Mouse (Mus musculus) heart, embryonic 12.5 days (tissue): Measurements from ENCODE around the gene Zc3h4. TPM values are rescaled to one million over a fixed set of nuclear protein-coding genes. Genes with fewer than 3 reads are reported as not detected.

Experiments
- ATAC-seq: fragments of 200-750 bp; cut with Nextera tagmentation; 2 replicates; pipeline ENCODE4 v1.8.0; 2017; ENCODE audit warnings: moderate TSS enrichment, moderate library complexity; ENCODE audit not compliant: insufficient number of reproducible peaks, low FRiP score
- H3K27ac ChIP-seq: fragments of 300-500 bp; sonication (generic); 2 replicates; pipeline ENCODE4 v1.5.1; 2016; ENCODE audit warnings: mild to moderate bottlenecking, moderate library complexity; ENCODE audit not compliant: poor library complexity, severe bottlenecking
- H3K27me3 ChIP-seq: fragments of 300-500 bp; sonication (generic); replicated peaks from 2 replicates; pipeline ENCODE4 v1.6.1; 2016; ENCODE audit warnings: mild to moderate bottlenecking, moderate library complexity
- H3K36me3 ChIP-seq: fragments of 300-500 bp; sonication (generic); 2 replicates; pipeline ENCODE4 v1.6.1; 2016; ENCODE audit warnings: mild to moderate bottlenecking, moderate library complexity
- H3K4me1 ChIP-seq: fragments of 300-500 bp; sonication (generic); replicated peaks from 2 replicates; pipeline ENCODE4 v1.6.1; 2016; ENCODE audit warnings: mild to moderate bottlenecking
- H3K4me2 ChIP-seq: fragments of 300-500 bp; sonication (generic); 2 replicates; pipeline ENCODE4 v1.6.1; 2016; ENCODE audit warnings: mild to moderate bottlenecking, moderate library complexity
- H3K4me3 ChIP-seq: fragments of 300-500 bp; sonication (generic); 2 replicates; pipeline ENCODE4 v1.5.1; 2016; ENCODE audit warnings: mild to moderate bottlenecking
- H3K9ac ChIP-seq: fragments of 300-500 bp; sonication (generic); 2 replicates; pipeline ENCODE4 v1.6.1; 2016; ENCODE audit warnings: mild to moderate bottlenecking, moderate library complexity
- H3K9me3 ChIP-seq: fragments of 300-500 bp; sonication (generic); replicated peaks from 2 replicates; pipeline ENCODE4 v1.6.1; 2016; ENCODE audit warnings: mild to moderate bottlenecking, moderate library complexity
- WGBS: fragments of 180-500 bp; shearing (Covaris S2); methylation state at CpG from one replicate; pipeline ENCODE4 v1.1.7; 2016; 5-methylcytosine and 5-hydroxymethylcytosine counted together
- polyA plus RNA-seq: library from polyadenylated mRNA; unstranded; fragments of >200 nt; fragmentation: Nextera tagmentation; extraction: Ambion mirVana; gene quantifications from 2 replicates; pipeline ENCODE4 v1.2.1, GENCODE M21; 2016

Zc3h4 gene
- polyA plus RNA-seq, 1 experiment from 2014 or later, result 14.3 TPM

DNA sequence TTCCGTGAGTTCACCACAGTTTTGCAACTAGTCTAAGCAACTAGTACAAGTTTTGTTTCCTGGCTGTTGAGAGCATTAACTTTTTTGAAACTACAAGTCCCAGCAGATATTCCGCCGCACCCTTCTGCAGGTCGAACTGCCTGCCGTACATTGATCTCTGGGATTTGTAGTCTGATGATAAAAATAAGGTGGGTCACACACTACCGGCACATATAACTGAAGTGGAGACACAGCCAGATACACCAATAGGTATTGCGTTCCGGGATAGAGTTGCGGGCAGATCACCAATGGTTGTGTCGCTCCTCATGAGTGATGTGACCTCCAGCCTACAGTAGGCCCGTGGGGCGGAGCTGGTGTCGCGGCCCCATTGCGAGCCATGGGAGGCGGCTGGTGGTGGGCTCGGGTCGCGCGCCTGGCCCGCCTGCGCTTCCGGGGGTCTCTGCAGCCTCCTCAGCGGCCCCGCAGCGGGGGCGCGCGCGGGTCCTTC lies 51.9 kb downstream of the Zc3h4 start, which contains the start of gene Tmem160:
TSS of gene Tmem160 (plus strand) at position 193 of the 487 bp plus-strand sequence.
- peak; percentile 97 for ATAC-seq
- no peaks in the 10 kb centered on the region for H3K9me3 ChIP-seq
- H3K9ac ChIP-seq, result peak within 1 kb of the TSS; percentile 83
- peak within 1 kb of the TSS; percentile 51 for H3K27ac ChIP-seq
- no peaks in the 10 kb centered on the region for H3K27me3 ChIP-seq
- H3K36me3 ChIP-seq, result peaks cover 28% of the 10 kb centered on the region
- peak within 1 kb of the TSS; percentile 93 for H3K4me2 ChIP-seq
- peaks cover 18% of the 10 kb centered on the region for H3K4me1 ChIP-seq
- WGBS, result 2% methylated on average over 30 of the region's 30 CpGs
- peak within 1 kb of the TSS; percentile 91 for H3K4me3 ChIP-seq

DNA sequence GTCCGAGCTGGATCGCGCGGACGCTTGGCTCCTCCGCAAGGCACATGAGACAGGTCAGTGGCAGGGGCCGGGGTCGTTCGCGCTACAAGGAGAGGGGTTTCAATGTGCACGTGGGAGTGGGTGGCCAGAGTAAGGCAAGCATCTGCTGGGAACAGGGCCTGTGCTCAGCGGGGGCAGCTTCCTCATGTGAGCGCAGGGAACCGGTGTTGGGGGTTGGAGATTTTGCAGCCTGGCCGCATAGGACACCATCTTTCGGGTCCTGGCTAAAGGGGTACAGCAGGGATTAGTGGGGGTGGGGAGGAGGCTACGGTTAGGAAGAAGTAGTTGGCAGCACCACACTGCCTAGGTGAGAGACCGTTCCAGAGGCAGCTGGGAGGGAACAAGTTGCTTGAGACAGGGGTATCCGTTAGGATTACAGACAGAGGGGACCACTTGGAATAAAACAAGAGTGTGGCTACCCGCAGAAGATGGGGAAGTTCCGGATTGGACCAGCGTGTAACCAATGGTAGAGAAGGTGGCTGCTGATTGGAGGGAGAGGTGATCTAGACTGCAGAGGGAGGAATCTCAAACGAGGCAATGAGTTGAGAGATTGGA lies 52.5 kb downstream of the Zc3h4 start:
- peaks cover 28% of the 10 kb centered on the region for H3K36me3 ChIP-seq
- peak overlapping the region; percentile 93 for H3K4me2 ChIP-seq
- H3K27me3 ChIP-seq, result no peaks in the 10 kb centered on the region
- peak overlapping the region; percentile 91 for H3K4me3 ChIP-seq
- H3K9me3 ChIP-seq, result peaks cover 2% of the 10 kb centered on the region; the same call in 1 of the 2 replicates
- H3K27ac ChIP-seq, result peak overlapping the region; percentile 51
- WGBS, result under 1% methylated on average over 23 of the region's 23 CpGs
- peak overlapping the region; percentile 83 for H3K9ac ChIP-seq
- H3K4me1 ChIP-seq, result peaks cover 18% of the 10 kb centered on the region
- ATAC-seq, result peak; percentile 58

GRCm38 (mm10) chr7:16455016-16455415 lies 54.3 kb downstream of the Zc3h4 start:
- no peak overlapping the region for H3K27ac ChIP-seq
- H3K9me3 ChIP-seq, result peaks cover 7% of the 10 kb centered on the region; the same call in 1 of the 2 replicates
- H3K9ac ChIP-seq, result no peak overlapping the region
- H3K4me2 ChIP-seq, result no peak overlapping the region
- H3K4me1 ChIP-seq, result peaks cover 18% of the 10 kb centered on the region
- no peak for ATAC-seq
- peaks cover 2% of the 10 kb centered on the region; the same call in 1 of the 2 replicates for H3K27me3 ChIP-seq
- no peak overlapping the region for H3K4me3 ChIP-seq
- WGBS, result 92% methylated on average over 14 of the region's 14 CpGs
- peaks cover 32% of the 10 kb centered on the region for H3K36me3 ChIP-seq

DNA sequence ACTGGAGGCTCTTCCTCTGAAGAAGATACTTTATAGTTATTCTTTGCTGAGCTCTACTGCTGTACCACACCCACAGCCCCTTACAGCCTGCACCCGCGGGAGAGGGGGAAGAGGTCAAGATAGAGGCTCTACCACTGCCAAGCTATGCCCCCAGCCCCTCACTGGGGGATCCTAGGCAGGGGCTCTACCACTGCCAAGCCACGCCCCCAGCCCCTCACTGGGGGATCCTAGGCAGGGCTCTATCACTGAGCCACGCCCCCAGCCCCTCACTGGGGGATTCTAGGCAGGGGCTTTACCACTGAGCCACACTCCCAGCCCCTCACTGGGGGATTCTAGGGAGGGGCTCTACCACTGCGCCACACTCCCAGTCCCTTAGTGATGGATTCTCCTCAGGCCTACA lies 55.6 kb downstream of the Zc3h4 start:
- H3K36me3 ChIP-seq, result peaks cover 32% of the 10 kb centered on the region
- peaks cover 7% of the 10 kb centered on the region; the same call in 1 of the 2 replicates for H3K9me3 ChIP-seq
- peaks cover 15% of the 10 kb centered on the region for H3K27me3 ChIP-seq
- no peak overlapping the region for H3K27ac ChIP-seq
- no peak overlapping the region for H3K4me3 ChIP-seq
- peaks cover 18% of the 10 kb centered on the region for H3K4me1 ChIP-seq
- WGBS, result 79% methylated on average over 5 of the region's 5 CpGs
- no peak overlapping the region for H3K4me2 ChIP-seq
- H3K9ac ChIP-seq, result no peak overlapping the region
- ATAC-seq, result no peak

- Histone ChIP-seq H3K4me2 (no peak overlapping the region), H3K9me3 (peaks cover 7% of the 10 kb centered on the region; the same call in 1 of the 2 replicates), H3K4me3 (no peak overlapping the region), H3K36me3 (peaks cover 23% of the 10 kb centered on the region), H3K27me3 (peaks cover 31% of the 10 kb centered on the region), H3K4me1 (no peaks in the 10 kb centered on the region), H3K9ac (no peak overlapping the region), H3K27ac (no peak overlapping the region)
- 56% methylated on average over 13 of the region's 13 CpGs for WGBS
- no peak for ATAC-seq
Measured at GRCm38 (mm10) chr7:16460566-16460965, 59.9 kb downstream of the Zc3h4 start.

GRCm38 (mm10) chr7:16461151-16461550 lies 60.4 kb downstream of the Zc3h4 start:
- no peak overlapping the region for H3K9ac ChIP-seq
- peaks cover 7% of the 10 kb centered on the region; the same call in 1 of the 2 replicates for H3K9me3 ChIP-seq
- no peak overlapping the region for H3K4me2 ChIP-seq
- 65% methylated on average over 6 of the region's 6 CpGs for WGBS
- H3K36me3 ChIP-seq, result peaks cover 17% of the 10 kb centered on the region
- H3K27ac ChIP-seq, result no peak overlapping the region
- no peaks in the 10 kb centered on the region for H3K4me1 ChIP-seq
- no peak for ATAC-seq
- H3K4me3 ChIP-seq, result no peak overlapping the region
- H3K27me3 ChIP-seq, result peaks cover 31% of the 10 kb centered on the region

GRCm38 (mm10) chr7:16461705-16462104 lies 61.0 kb downstream of the Zc3h4 start:
- no peak overlapping the region for H3K27ac ChIP-seq
- no peaks in the 10 kb centered on the region for H3K4me1 ChIP-seq
- H3K9ac ChIP-seq, result no peak overlapping the region
- peaks cover 31% of the 10 kb centered on the region for H3K27me3 ChIP-seq
- H3K4me3 ChIP-seq, result no peak overlapping the region
- WGBS, result 77% methylated on average over 6 of the region's 6 CpGs
- ATAC-seq, result no peak
- peaks cover 7% of the 10 kb centered on the region; the same call in 1 of the 2 replicates for H3K9me3 ChIP-seq
- H3K36me3 ChIP-seq, result peaks cover 12% of the 10 kb centered on the region
- no peak overlapping the region for H3K4me2 ChIP-seq

DNA sequence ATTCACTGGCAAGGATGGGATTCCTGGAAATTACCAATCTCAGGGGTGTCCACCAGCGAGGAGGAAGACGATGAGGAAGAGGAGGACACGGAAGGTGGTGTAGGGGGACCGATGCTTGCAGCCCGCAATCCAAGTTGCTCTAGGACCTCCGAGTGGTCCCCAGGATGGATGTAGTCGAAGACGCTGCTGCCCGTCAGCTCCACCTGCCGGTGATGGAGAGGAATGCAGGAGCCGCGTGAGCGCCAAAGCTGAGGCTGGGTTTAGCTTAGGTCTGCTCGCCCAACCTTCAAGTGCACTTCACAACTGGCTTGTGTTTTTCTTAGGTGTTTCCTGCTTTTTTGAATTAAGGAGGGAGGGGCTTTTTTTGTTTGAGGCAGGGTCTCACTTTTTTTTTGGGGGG lies 62.5 kb downstream of the Zc3h4 start:
- Histone ChIP-seq H3K27ac (no peak overlapping the region), H3K36me3 (0 out of 2 replicates have a peak, but pooled peaks cover 3% of the 10 kb centered on the region), H3K9ac (no peak overlapping the region), H3K9me3 (peaks cover 8% of the 10 kb centered on the region; the same call in 1 of the 2 replicates), H3K4me1 (no peaks in the 10 kb centered on the region), H3K4me3 (no peak overlapping the region), H3K27me3 (peaks cover 36% of the 10 kb centered on the region), H3K4me2 (no peak overlapping the region)
- 2% methylated on average over 14 of the region's 14 CpGs for WGBS
- ATAC-seq, result no peak

DNA sequence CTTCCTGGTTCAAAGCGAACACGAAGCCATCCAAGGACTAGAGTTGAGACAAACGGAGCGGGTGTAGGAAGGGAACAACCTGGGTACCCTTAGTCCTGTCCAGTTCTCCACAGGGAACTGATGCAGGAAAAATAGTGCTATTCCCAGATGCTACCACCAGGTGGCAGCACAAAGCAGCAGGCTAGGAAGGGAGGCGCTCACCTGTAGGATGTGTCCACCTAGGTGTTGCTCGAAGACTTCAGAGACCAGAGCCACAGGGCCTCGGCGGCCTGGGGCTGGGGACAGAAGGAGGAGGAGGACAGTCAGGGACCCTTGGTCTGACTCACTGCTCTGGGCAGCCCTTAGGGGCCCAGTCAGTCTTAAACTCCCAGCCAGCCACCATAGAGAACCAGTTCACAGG lies 64.5 kb downstream of the Zc3h4 start:
- Histone ChIP-seq H3K4me2 (no peak overlapping the region), H3K9ac (no peak overlapping the region), H3K36me3 (no peaks in the 10 kb centered on the region), H3K9me3 (0 out of 2 replicates have a peak, but pooled peaks cover 2% of the 10 kb centered on the region), H3K4me3 (no peak overlapping the region), H3K4me1 (no peaks in the 10 kb centered on the region), H3K27ac (no peak overlapping the region), H3K27me3 (peaks cover 52% of the 10 kb centered on the region)
- WGBS, result 8% methylated on average over 8 of the region's 8 CpGs
- ATAC-seq, result no peak

DNA sequence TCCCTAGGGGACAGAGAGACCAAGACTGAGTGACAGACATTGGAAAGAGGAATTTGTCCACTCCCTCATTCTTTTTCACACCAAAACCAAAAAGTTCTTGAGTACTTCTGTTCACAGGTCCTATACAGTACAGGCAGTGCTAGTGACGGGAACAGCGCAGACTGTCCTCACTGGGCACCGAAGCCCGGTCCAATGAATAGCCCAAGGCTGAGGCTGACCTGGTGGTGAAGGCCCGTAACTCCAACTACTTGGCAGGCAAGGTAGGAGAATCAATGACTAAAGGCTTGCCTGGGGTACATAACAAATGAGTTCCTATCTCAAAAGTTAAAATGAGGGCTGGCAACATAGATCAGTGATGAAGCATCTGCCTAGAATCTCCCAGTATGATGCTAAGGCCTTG lies 64.9 kb downstream of the Zc3h4 start:
- no peak overlapping the region for H3K4me3 ChIP-seq
- no peak overlapping the region for H3K9ac ChIP-seq
- no peak overlapping the region for H3K4me2 ChIP-seq
- H3K27me3 ChIP-seq, result peaks cover 50% of the 10 kb centered on the region
- 81% methylated on average over 5 of the region's 5 CpGs for WGBS
- H3K4me1 ChIP-seq, result no peaks in the 10 kb centered on the region
- H3K9me3 ChIP-seq, result 0 out of 2 replicates have a peak, but pooled peaks cover 2% of the 10 kb centered on the region
- ATAC-seq, result no peak
- no peak overlapping the region for H3K27ac ChIP-seq
- H3K36me3 ChIP-seq, result no peaks in the 10 kb centered on the region

- WGBS, result 54% methylated on average over 4 of the region's 4 CpGs
- Histone ChIP-seq H3K36me3 (no peaks in the 10 kb centered on the region), H3K9me3 (0 out of 2 replicates have a peak, but pooled peaks cover 2% of the 10 kb centered on the region), H3K27ac (no peak overlapping the region), H3K27me3 (peaks cover 50% of the 10 kb centered on the region), H3K4me2 (no peak overlapping the region), H3K4me3 (no peak overlapping the region), H3K4me1 (no peaks in the 10 kb centered on the region), H3K9ac (no peak overlapping the region)
- ATAC-seq, result no peak
Measured at GRCm38 (mm10) chr7:16466565-16466964, 65.9 kb downstream of the Zc3h4 start.
